25 mouse cellular contexts compared by ENCODE assay signal in the genomic region with DNA sequence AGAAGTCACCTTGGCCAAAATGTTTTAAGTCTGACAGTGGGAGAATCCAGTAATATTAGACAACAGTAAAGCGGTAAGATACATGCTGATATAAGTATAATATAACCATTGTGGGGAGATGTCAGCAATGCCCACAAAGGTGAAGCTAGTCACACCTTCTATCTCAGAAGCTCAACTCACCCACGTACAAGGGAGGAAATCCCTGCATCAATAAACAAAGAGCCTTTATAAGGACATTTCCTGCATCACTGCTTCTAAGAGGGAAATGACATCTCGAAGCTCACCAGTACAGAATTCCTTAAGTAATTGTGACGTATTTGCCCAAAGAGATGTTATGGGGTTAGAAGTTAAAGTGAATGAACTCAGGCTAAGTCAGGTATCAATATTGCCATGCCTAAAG.
A peak's percentile ranks its signal among the peaks of the same experiment; 100 is the strongest.
DNase-seq lines count a peak whose midpoint lies in the region; ATAC-seq and TF ChIP-seq lines count a peak whose summit lies in the region.
"Had no signal": no experiment of that assay in that cellular context is flagged by ENCODE, and none has a peak within 500 bp of the region (broad histone marks: within the 10 kb centered on the region; RNA-seq: fewer than 3 reads in every experiment).

No protein-coding gene starts in this region.

- H3K27ac ChIP-seq in gastrocnemius, adult 2 months = peak overlapping the region; percentile 85
- 0 out of 2 replicates have a peak overlapping the region, but pooled peaks have one; percentile 54 for H3K27ac ChIP-seq in lung, postnatal 0 days (ENCODE audit: low read length)
- H3K27ac ChIP-seq: embryonic facial prominence, embryonic 13.5 days; forebrain, embryonic 12.5 days; forebrain, embryonic 15.5 days; heart, embryonic 13.5 days; hindbrain, embryonic 12.5 days; hindbrain, embryonic 15.5 days had no signal

- H3K4me1 ChIP-seq in lung, postnatal 0 days (ENCODE audit: insufficient read depth, low read depth, low read length) = peaks cover 8% of the 10 kb centered on the region; the same call in 1 of the 2 replicates
- H3K4me1 ChIP-seq: forebrain, embryonic 12.5 days; forebrain, embryonic 15.5 days; hindbrain, embryonic 15.5 days had no signal

- H3K9me3 ChIP-seq in lung, postnatal 0 days (ENCODE audit: low read length) = no peaks in the 10 kb centered on the region
- H3K9me3 ChIP-seq: embryonic facial prominence, embryonic 10.5 days; embryonic facial prominence, embryonic 13.5 days; forebrain, embryonic 12.5 days; forebrain, embryonic 15.5 days; heart, embryonic 13.5 days; hindbrain, embryonic 12.5 days; hindbrain, embryonic 15.5 days had no signal

- 39% methylated on average over 4 of the region's 4 CpGs for WGBS in lung, postnatal 0 days

- no peaks in the 10 kb centered on the region for H3K27me3 ChIP-seq in lung, postnatal 0 days (replicated peaks; ENCODE audit: insufficient read depth, low read length)
- no peaks in the 10 kb centered on the region for H3K27me3 ChIP-seq in myocyte (ENCODE audit: control insufficient read depth, insufficient read depth, insufficient read length)
- H3K27me3 ChIP-seq: embryonic facial prominence, embryonic 13.5 days; forebrain, embryonic 12.5 days; forebrain, embryonic 15.5 days; heart, embryonic 13.5 days; hindbrain, embryonic 12.5 days; hindbrain, embryonic 15.5 days had no signal

- ATAC-seq in lung, postnatal 0 days = no peak
- ATAC-seq: forebrain, embryonic 15.5 days had no signal

- no peak overlapping the region for H3ac ChIP-seq in myocyte (ENCODE audit: control insufficient read depth, insufficient read length)

- H3K79me2 ChIP-seq in myocyte (ENCODE audit: control insufficient read depth, insufficient read depth) = no peaks in the 10 kb centered on the region

- no peak overlapping the region for H3K9ac ChIP-seq in lung, postnatal 0 days (replicated peaks; ENCODE audit: low read depth)
- H3K9ac ChIP-seq: embryonic facial prominence, embryonic 13.5 days; forebrain, embryonic 12.5 days; forebrain, embryonic 15.5 days; heart, embryonic 13.5 days; hindbrain, embryonic 12.5 days; hindbrain, embryonic 15.5 days had no signal

- no peak overlapping the region for H3K4me3 ChIP-seq in gastrocnemius, adult 2 months
- no peak overlapping the region for H3K4me3 ChIP-seq in lung, postnatal 0 days (ENCODE audit: low read depth, low read length)
- H3K4me3 ChIP-seq in myocyte = no peak overlapping the region
- H3K4me3 ChIP-seq: embryonic facial prominence, embryonic 10.5 days; embryonic facial prominence, embryonic 13.5 days; erythroblast, embryonic 14.5 days; forebrain, embryonic 12.5 days; forebrain, embryonic 15.5 days; heart, embryonic 13.5 days; hindbrain, embryonic 12.5 days; hindbrain, embryonic 15.5 days had no signal

- TF ChIP-seq CTCF in gastrocnemius, adult 2 months (IDR thresholded peaks at IDR 0.05) = no peak
- TF ChIP-seq CTCF in lung, postnatal 0 days (IDR thresholded peaks at IDR 0.05) = no peak

- peak; percentile 39; the same call in 1 of the 2 replicates for TF ChIP-seq EP300 in lung, postnatal 0 days (IDR thresholded peaks at IDR 0.05)

- intact Hi-C loops in gastrocnemius, adult 2 months (cut with DNase I) = no loop called here

- no peak overlapping the region for H3K4me2 ChIP-seq in lung, postnatal 0 days (replicated peaks; ENCODE audit: low read depth, low read length)
- peak overlapping the region; percentile 62 for H3K4me2 ChIP-seq in myocyte (ENCODE audit: low read depth)
- H3K4me2 ChIP-seq: embryonic facial prominence, embryonic 13.5 days; forebrain, embryonic 12.5 days; forebrain, embryonic 15.5 days; heart, embryonic 13.5 days; hindbrain, embryonic 12.5 days; hindbrain, embryonic 15.5 days had no signal

- DNase-seq in gastrocnemius, adult 2 months = no peak
- no peak for DNase-seq in gastrocnemius, adult 8-10 months (ENCODE audit: low spot score in 2 of 2)
- DNase-seq in lung, postnatal 0 days (ENCODE audit: low spot score) = no peak
- DNase-seq in lung, postnatal 36 days = no peak
- no peak for DNase-seq in thymus, postnatal 4 days
- no peak for DNase-seq in left cerebral cortex, adult 11 months (ENCODE audit: low spot score)
- DNase-seq: adrenal gland, adult 8-10 months; adrenal gland, postnatal 25 days; B cell, adult 2 months; cerebellum, adult 11-12 months; cerebellum, adult 8-10 months; cerebellum, postnatal 10 days; cerebellum, postnatal 36 days; embryo, embryonic 11 days; gastrocnemius, postnatal 14 days had no signal

- TF ChIP-seq POLR2A in myocyte (IDR thresholded peaks at IDR 0.05; ENCODE audit: insufficient read length, low read depth) = no peak

- no peaks in the 10 kb centered on the region for H3K36me3 ChIP-seq in lung, postnatal 0 days (ENCODE audit: insufficient read depth, low read length)
- no peaks in the 10 kb centered on the region for H3K36me3 ChIP-seq in myocyte (ENCODE audit: control insufficient read depth, insufficient read depth)
- H3K36me3 ChIP-seq: embryonic facial prominence, embryonic 10.5 days; embryonic facial prominence, embryonic 13.5 days; forebrain, embryonic 12.5 days; forebrain, embryonic 15.5 days; G1E; heart, embryonic 13.5 days; hindbrain, embryonic 12.5 days; hindbrain, embryonic 15.5 days had no signal

TF ChIP-seq in myocyte, 11 proteins besides CTCF, POLR2A, EP300 and RAD21:
- TF ChIP-seq MAX (IDR thresholded peaks at IDR 0.05; ENCODE audit: low read depth) (no peak), USF1 (IDR thresholded peaks at IDR 0.05; ENCODE audit: low read depth) (no peak), CEBPB (IDR thresholded peaks at IDR 0.05; ENCODE audit: insufficient read depth, poor library complexity, severe bottlenecking) (no peak), MYOG (IDR thresholded peaks at IDR 0.05; ENCODE audit: control insufficient read depth in 1 of 3, insufficient read depth in 1 of 3, insufficient read length in 2 of 3, low read depth in 2 of 3) (no peak), TCF3 (IDR thresholded peaks at IDR 0.05; ENCODE audit: insufficient read length, low read depth) (no peak), REST (IDR thresholded peaks at IDR 0.05; ENCODE audit: insufficient read depth, insufficient read length) (no peak), MYOD1 (IDR thresholded peaks at IDR 0.05; ENCODE audit: control insufficient read depth in 1 of 3, insufficient read length in 2 of 3, low read depth in 2 of 3) (no peak), SRF (IDR thresholded peaks at IDR 0.05; ENCODE audit: control insufficient read depth, insufficient read length, low read depth) (no peak), TCF12 (IDR thresholded peaks at IDR 0.05; ENCODE audit: insufficient read depth, poor library complexity, severe bottlenecking) (no peak), E2F4 (IDR thresholded peaks at IDR 0.05; ENCODE audit: insufficient read depth) (no peak), POLR2AphosphoS2 (IDR thresholded peaks at IDR 0.05; ENCODE audit: insufficient read length, low read depth) (no peak)
